Comparison of ENCODE assay signal across 10 mouse cellular contexts in the genomic region with DNA sequence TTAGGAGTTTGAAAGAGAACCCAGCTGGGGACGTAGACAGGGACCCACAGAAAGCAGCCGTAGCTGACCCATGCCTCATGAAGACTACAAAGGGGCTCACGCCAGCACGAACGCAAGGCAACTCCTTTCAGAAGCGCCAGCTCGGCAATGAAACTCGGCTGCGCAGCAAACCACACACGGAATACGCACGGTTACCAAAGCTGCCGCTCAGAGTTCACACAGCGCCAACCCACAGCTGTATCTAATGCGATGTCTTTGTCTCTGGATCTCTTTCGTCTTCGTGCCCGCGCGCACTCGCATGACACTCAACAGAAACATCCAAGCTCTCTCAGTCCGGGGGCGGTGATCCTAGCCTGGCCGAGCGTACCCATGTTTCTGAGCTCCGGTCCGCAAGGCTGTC. TPM values are rescaled to one million over a fixed set of nuclear protein-coding genes. Genes with fewer than 3 reads are reported as not detected.
A peak's percentile ranks its signal among the peaks of the same experiment; 100 is the strongest.
DNase-seq lines count a peak whose midpoint lies in the region; ATAC-seq lines count a peak whose summit lies in the region.
"Had no signal": no experiment of that assay in that cellular context is flagged by ENCODE, and none has a peak within 500 bp of the region (broad histone marks: within the 10 kb centered on the region; RNA-seq: fewer than 3 reads in every experiment).

No protein-coding gene starts in this region.

- peaks cover 17% of the 10 kb centered on the region for H3K4me1 ChIP-seq in embryonic facial prominence, embryonic 12.5 days
- H3K4me1 ChIP-seq in hindbrain, embryonic 14.5 days (replicated peaks; ENCODE audit: control insufficient read depth, insufficient read depth, low read length), result peaks cover 16% of the 10 kb centered on the region
- peaks cover 11% of the 10 kb centered on the region for H3K4me1 ChIP-seq in neural tube, embryonic 12.5 days

- no peak overlapping the region for H3K9ac ChIP-seq in embryonic facial prominence, embryonic 12.5 days
- H3K9ac ChIP-seq in hindbrain, embryonic 14.5 days, result peak overlapping the region; percentile 89
- peak overlapping the region; percentile 70 for H3K9ac ChIP-seq in neural tube, embryonic 12.5 days

- intact Hi-C loops in left cerebral cortex, postnatal 14 days (cut with DNase I), result loop anchor here (5.0 kb wide), 1 partner anchor 57 kb away; no protein-coding TSS in a partner anchor
- intact Hi-C loops in gastrocnemius, postnatal 36 days (cut with DNase I), result no loop called here

- peak overlapping the region; percentile 14; the same call in 1 of the 2 replicates for H3K4me3 ChIP-seq in embryonic facial prominence, embryonic 12.5 days
- H3K4me3 ChIP-seq in hindbrain, embryonic 14.5 days (replicated peaks; ENCODE audit: low read length), result peak overlapping the region; percentile 54
- H3K4me3 ChIP-seq in neural tube, embryonic 12.5 days, result peak overlapping the region; percentile 51
- H3K4me3 ChIP-seq: megakaryocyte, embryonic 14.5 days had no signal

- H3K4me2 ChIP-seq in embryonic facial prominence, embryonic 12.5 days (replicated peaks), result peak overlapping the region; percentile 33
- H3K4me2 ChIP-seq in hindbrain, embryonic 14.5 days (replicated peaks), result peak overlapping the region; percentile 66
- peak overlapping the region; percentile 42 for H3K4me2 ChIP-seq in neural tube, embryonic 12.5 days (replicated peaks)

- H3K27ac ChIP-seq in embryonic facial prominence, embryonic 12.5 days, result no peak overlapping the region
- peak overlapping the region; percentile 97 for H3K27ac ChIP-seq in hindbrain, embryonic 14.5 days
- peak overlapping the region; percentile 50; the same call in 1 of the 2 replicates for H3K27ac ChIP-seq in neural tube, embryonic 12.5 days

- DNase-seq in left cerebral cortex, postnatal 14 days (ENCODE audit: low spot score in 2 of 2), result peak; percentile 27 to 31
- no peak for DNase-seq in left cerebral cortex, adult 18-20 months (ENCODE audit: low spot score in 2 of 2)
- DNase-seq in hindbrain, embryonic 14.5 days (ENCODE audit: low spot score), result peak; percentile 53
- no peak for DNase-seq in frontal cortex, postnatal 10 days (ENCODE audit: low spot score in 2 of 2)
- no peak for DNase-seq in gastrocnemius, postnatal 36 days
- DNase-seq: cerebellum, adult 9-10 months had no signal

- peaks cover 95% of the 10 kb centered on the region for H3K27me3 ChIP-seq in embryonic facial prominence, embryonic 12.5 days
- peaks cover 73% of the 10 kb centered on the region for H3K27me3 ChIP-seq in hindbrain, embryonic 14.5 days (ENCODE audit: control insufficient read depth, insufficient read depth, low read length)
- peaks cover 95% of the 10 kb centered on the region for H3K27me3 ChIP-seq in neural tube, embryonic 12.5 days (replicated peaks)

- no peaks in the 10 kb centered on the region for H3K9me3 ChIP-seq in embryonic facial prominence, embryonic 12.5 days
- H3K9me3 ChIP-seq in hindbrain, embryonic 14.5 days (ENCODE audit: control insufficient read depth, low read length), result no peaks in the 10 kb centered on the region
- H3K9me3 ChIP-seq in neural tube, embryonic 12.5 days, result no peaks in the 10 kb centered on the region

- WGBS in embryonic facial prominence, embryonic 12.5 days, result under 1% methylated on average over 27 of the region's 27 CpGs
- under 1% methylated on average over 27 of the region's 27 CpGs for WGBS in hindbrain, embryonic 14.5 days
- WGBS in neural tube, embryonic 12.5 days, result under 1% methylated on average over 27 of the region's 27 CpGs

- no peak for ATAC-seq in embryonic facial prominence, embryonic 12.5 days (ENCODE audit: insufficient number of reproducible peaks, insufficient read depth, low FRiP score, low TSS enrichment)
- ATAC-seq in hindbrain, embryonic 14.5 days (ENCODE audit: low FRiP score), result no peak
- ATAC-seq in neural tube, embryonic 12.5 days (ENCODE audit: low FRiP score, low read depth), result no peak

- no peaks in the 10 kb centered on the region for H3K36me3 ChIP-seq in embryonic facial prominence, embryonic 12.5 days
- 0 out of 2 replicates have a peak, but pooled peaks cover 4% of the 10 kb centered on the region for H3K36me3 ChIP-seq in hindbrain, embryonic 14.5 days (replicated peaks; ENCODE audit: control insufficient read depth, insufficient read depth)
- no peaks in the 10 kb centered on the region for H3K36me3 ChIP-seq in neural tube, embryonic 12.5 days

RNA-seq across cellular contexts. Expression of a gene that starts 0.9 kb away (rescaled TPM):
- total RNA-seq in left cerebral cortex, postnatal 14 days (2021), result 10 to 100 TPM; 89.6 to 100.0 TPM
- total RNA-seq in left cerebral cortex, adult 18-20 months (2021), result 100 to 1,000 TPM in 1 of 2 experiments, 10 to 100 TPM in 1; 99.3 to 102 TPM
- polyA plus RNA-seq in embryonic facial prominence, embryonic 12.5 days (2016; fragmentation: Nextera tagmentation; extraction: Ambion mirVana), result not detected in 2 replicates
- polyA plus RNA-seq in hindbrain, embryonic 14.5 days (2014; fragmentation: Nextera tagmentation; extraction: Ambion mirVana), result 8.7 and 11.5 TPM in 2 replicates
- 3.5 and 4.4 TPM in 2 replicates for polyA plus RNA-seq in neural tube, embryonic 12.5 days (2016; fragmentation: Nextera tagmentation; extraction: Ambion mirVana)
- not detected for total RNA-seq in gastrocnemius, postnatal 36 days (2021)
- polyA plus RNA-seq: gonadal fat pad, adult 2 months had no signal

RNA-seq across cellular contexts. Expression of a gene that starts 15.0 kb away (rescaled TPM):
- 10 to 100 TPM in 1 of 2 experiments, 1 to 10 TPM in 1; 9.1 to 10.1 TPM for total RNA-seq in left cerebral cortex, postnatal 14 days (2021)
- 10 to 100 TPM; 11.3 to 12.1 TPM for total RNA-seq in left cerebral cortex, adult 18-20 months (2021)
- 20.9 and 23.1 TPM in 2 replicates for polyA plus RNA-seq in embryonic facial prominence, embryonic 12.5 days (2016; fragmentation: Nextera tagmentation; extraction: Ambion mirVana)
- 14.6 TPM in 2 replicates for polyA plus RNA-seq in hindbrain, embryonic 14.5 days (2014; fragmentation: Nextera tagmentation; extraction: Ambion mirVana)
- polyA plus RNA-seq in neural tube, embryonic 12.5 days (2016; fragmentation: Nextera tagmentation; extraction: Ambion mirVana), result 20.3 and 20.5 TPM in 2 replicates
- 1 to 10 TPM; 2.4 to 3.6 TPM for total RNA-seq in gastrocnemius, postnatal 36 days (2021)

RNA-seq across cellular contexts. Expression of a gene that starts 55.5 kb away (rescaled TPM):
- 10 to 100 TPM; 74.2 to 76.5 TPM for total RNA-seq in left cerebral cortex, postnatal 14 days (2021)
- 100 to 1,000 TPM; 124 to 132 TPM for total RNA-seq in left cerebral cortex, adult 18-20 months (2021)
- polyA plus RNA-seq in embryonic facial prominence, embryonic 12.5 days (2016; fragmentation: Nextera tagmentation; extraction: Ambion mirVana), result 2.5 and 2.9 TPM in 2 replicates
- polyA plus RNA-seq in hindbrain, embryonic 14.5 days (2014; fragmentation: Nextera tagmentation; extraction: Ambion mirVana), result 20.0 and 20.8 TPM in 2 replicates
- polyA plus RNA-seq in neural tube, embryonic 12.5 days (2016; fragmentation: Nextera tagmentation; extraction: Ambion mirVana), result 4.2 and 4.5 TPM in 2 replicates
- 1 to 10 TPM; 3.5 to 3.6 TPM for total RNA-seq in gastrocnemius, postnatal 36 days (2021)

Comparison
In these comparisons a context has a peak if more than half of its experiments do, and no peak if none do; other contexts are left out.
1. DNase-seq: peak in left cerebral cortex, postnatal 14 days (2 of 2) and hindbrain, embryonic 14.5 days (single experiment); none in left cerebral cortex, adult 18-20 months (0 of 2), frontal cortex, postnatal 10 days (0 of 2) and gastrocnemius, postnatal 36 days (0 of 2).
2. RNA of a gene that starts 0.9 kb away (total RNA-seq): 99.3 to 102 TPM in left cerebral cortex, adult 18-20 months and 89.6 to 100.0 TPM in left cerebral cortex, postnatal 14 days; not detected in gastrocnemius, postnatal 36 days; every median in the first group is over 10 times any median in the second.
3. RNA of a gene that starts 55.5 kb away (total RNA-seq): 124 to 132 TPM in left cerebral cortex, adult 18-20 months and 74.2 to 76.5 TPM in left cerebral cortex, postnatal 14 days; 3.5 to 3.6 TPM in gastrocnemius, postnatal 36 days; every median in the first group is over 10 times any median in the second.
4. Peak in every context shown above with its lines, with median percentiles within 50 percentile points of each other: H3K4me2 ChIP-seq and H3K4me3 ChIP-seq.